Mouse (Mus musculus) midbrain, embryonic 10.5 days (tissue): ENCODE results near the gene Ube2g2. TPM values are rescaled to one million over a fixed set of nuclear protein-coding genes. Genes with fewer than 3 reads are reported as not detected.

Experiments used
- DNase-seq: peaks from one replicate; pipeline ENCODE4 v3.0.0-alpha.2; 2017; ENCODE audit warnings: low spot score
- H3K27ac ChIP-seq: fragments of 300-500 bp; sonication (generic); replicated peaks from 2 replicates; pipeline ENCODE4 v1.5.1; 2016; ENCODE audit warnings: mild to moderate bottlenecking
- H3K27me3 ChIP-seq: fragments of 300-500 bp; sonication (generic); 2 replicates; pipeline ENCODE4 v1.6.1; 2016; ENCODE audit warnings: low read depth, mild to moderate bottlenecking; ENCODE audit not compliant: poor library complexity, severe bottlenecking
- H3K36me3 ChIP-seq: fragments of 300-500 bp; sonication (generic); 2 replicates; pipeline ENCODE4 v1.6.1; 2016; ENCODE audit warnings: mild to moderate bottlenecking, moderate library complexity
- H3K4me1 ChIP-seq: fragments of 300-500 bp; sonication (generic); 2 replicates; pipeline ENCODE4 v1.6.1; 2016
- H3K4me3 ChIP-seq: fragments of 300-500 bp; sonication (generic); 2 replicates; pipeline ENCODE4 v1.5.1; 2016; ENCODE audit warnings: mild to moderate bottlenecking, moderate library complexity
- H3K9me3 ChIP-seq: fragments of 300-500 bp; sonication (generic); replicated peaks from 2 replicates; pipeline ENCODE4 v1.6.1; 2016; ENCODE audit warnings: mild to moderate bottlenecking
- WGBS: fragments of 180-500 bp; shearing (Covaris S2); methylation state at CpG from one replicate; pipeline ENCODE4 v1.1.7; 2016; 5-methylcytosine and 5-hydroxymethylcytosine counted together
- polyA plus RNA-seq: library from polyadenylated mRNA; unstranded; fragments of >200 nt; fragmentation: Nextera tagmentation; extraction: Ambion mirVana; gene quantifications from 2 replicates; pipeline ENCODE4 v1.2.1, GENCODE M21; 2016

Gene Ube2g2
- polyA plus RNA-seq, 1 experiment from 2014 or later = 104 TPM

DNA sequence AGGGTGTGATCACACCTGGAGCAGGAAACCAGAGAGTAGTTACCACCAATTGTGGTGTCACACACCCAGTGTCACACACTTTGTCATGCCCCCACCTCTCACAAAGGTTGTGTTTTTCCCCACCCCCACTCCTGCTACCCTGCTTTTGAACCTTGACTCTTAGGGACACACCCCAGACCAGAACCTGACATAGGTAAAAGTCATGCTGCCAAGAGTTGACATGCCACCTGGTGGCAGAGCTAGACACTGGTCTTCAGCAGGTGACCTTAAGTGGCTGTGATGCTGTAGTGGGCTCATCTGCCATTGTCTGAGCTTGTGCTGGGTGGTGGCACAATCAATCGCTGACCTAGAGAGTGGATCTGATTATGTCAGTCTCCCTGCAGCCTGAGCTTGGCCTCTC lies 7.9 kb downstream of the Ube2g2 start:
- no peak for DNase-seq
- Histone ChIP-seq H3K4me1 (peaks cover 12% of the 10 kb centered on the region), H3K4me3 (no peak overlapping the region), H3K36me3 (peaks cover 51% of the 10 kb centered on the region), H3K27me3 (no peaks in the 10 kb centered on the region), H3K27ac (no peak overlapping the region), H3K9me3 (no peaks in the 10 kb centered on the region)
- 100% methylated on average over 1 of the region's 1 CpGs for WGBS

DNA sequence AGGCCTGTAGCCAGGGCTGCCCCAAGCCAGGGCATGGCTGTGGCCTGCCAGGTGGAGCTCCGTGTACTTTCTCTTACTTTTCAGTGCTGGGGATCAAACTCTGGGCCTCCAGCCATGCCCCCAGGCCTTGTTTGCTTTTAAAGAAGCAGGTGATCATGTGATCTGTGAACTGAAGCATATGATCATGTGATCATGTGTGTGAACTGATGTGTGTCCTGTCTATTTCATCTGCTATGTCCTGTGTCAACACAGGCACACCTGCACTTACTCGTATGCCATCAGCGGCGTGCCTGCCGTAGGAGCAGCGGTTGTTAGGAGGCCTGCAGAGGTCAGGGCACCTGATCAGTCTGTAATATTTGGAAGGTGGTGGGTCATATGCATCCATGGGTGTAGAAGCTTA lies 11.9 kb downstream of the Ube2g2 start:
- WGBS = 84% methylated on average over 6 of the region's 6 CpGs
- Histone ChIP-seq H3K36me3 (peaks cover 82% of the 10 kb centered on the region), H3K4me1 (peaks cover 10% of the 10 kb centered on the region; the same call in 1 of the 2 replicates), H3K27ac (no peak overlapping the region), H3K9me3 (no peaks in the 10 kb centered on the region), H3K27me3 (no peaks in the 10 kb centered on the region), H3K4me3 (no peak overlapping the region)
- no peak for DNase-seq

DNA sequence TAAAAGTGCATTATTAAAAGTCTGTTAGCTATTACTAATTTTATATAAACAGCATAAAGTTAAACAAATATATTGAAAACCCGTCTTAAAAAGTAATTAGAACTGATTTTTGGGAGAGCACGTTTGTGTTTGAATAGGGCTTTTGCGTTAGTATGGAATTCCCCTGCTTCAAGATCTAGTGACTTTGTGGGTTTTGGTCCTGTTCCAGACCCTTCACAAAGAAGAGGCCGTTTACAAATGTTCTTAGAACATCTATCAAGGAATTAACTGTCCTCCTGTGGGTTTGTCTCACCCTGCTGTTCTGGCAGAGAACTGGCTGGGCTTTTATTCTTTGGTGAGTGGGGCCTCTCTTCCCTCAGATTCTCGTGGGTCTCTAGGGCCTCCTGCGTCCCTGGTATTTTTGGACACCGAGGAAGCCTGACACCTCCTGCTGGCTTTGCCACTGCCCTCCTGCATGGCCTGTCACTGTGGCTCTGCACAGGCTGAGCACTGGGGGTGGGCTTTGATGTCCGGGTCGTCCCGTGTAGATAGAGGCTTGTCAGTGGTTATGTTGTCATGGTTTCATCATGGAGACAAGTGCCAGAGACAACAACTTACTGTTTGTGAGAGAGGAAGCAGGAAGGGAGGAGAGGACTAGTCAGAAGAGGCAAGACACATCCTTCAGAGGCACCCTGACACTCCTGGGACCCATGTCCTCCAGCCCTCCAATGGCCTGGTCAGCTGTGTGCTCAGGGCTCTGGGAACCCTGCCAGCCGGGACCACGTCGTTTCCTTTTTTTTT lies 12.6 kb downstream of the Ube2g2 start:
- WGBS = 83% methylated on average over 13 of the region's 13 CpGs
- Histone ChIP-seq H3K27me3 (no peaks in the 10 kb centered on the region), H3K9me3 (no peaks in the 10 kb centered on the region), H3K36me3 (peaks cover 86% of the 10 kb centered on the region), H3K4me1 (peaks cover 10% of the 10 kb centered on the region; the same call in 1 of the 2 replicates), H3K4me3 (no peak overlapping the region), H3K27ac (no peak overlapping the region)
- DNase-seq = no peak

DNA sequence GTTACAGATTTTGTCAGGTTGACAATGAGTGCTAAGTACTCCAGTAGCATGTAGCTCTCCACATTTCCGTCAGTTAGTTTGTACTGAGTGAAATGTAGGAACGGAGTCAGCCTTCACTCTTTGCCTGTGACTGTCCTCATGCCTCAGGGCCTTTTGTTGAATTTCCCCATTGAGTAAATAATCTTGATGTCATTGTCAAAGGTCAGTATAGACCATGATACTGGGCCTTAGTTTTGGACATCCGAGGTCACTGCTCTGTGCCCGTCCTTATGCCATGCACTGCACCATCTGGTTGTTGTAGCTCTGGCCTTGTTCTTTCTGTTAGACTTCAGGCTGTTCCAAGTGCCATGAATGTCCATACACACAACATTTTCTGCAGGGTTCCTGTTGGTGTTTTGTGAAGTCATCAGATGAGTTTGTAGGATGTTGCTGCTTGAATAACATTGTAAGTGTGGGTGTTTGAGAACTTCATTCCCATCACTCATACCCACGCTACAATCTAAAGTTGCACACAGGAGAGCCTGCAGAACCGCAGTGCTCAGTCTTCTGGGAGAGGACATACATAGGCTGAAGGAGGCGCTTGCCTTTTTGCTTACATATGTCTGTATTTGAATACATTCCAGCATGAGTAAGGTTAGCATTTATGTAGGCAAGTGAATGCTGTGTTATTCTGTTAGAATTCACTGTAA lies 14.3 kb downstream of the Ube2g2 start:
- Histone ChIP-seq H3K4me1 (peaks cover 10% of the 10 kb centered on the region; the same call in 1 of the 2 replicates), H3K9me3 (no peaks in the 10 kb centered on the region), H3K4me3 (no peak overlapping the region), H3K27ac (no peak overlapping the region), H3K36me3 (peaks cover 91% of the 10 kb centered on the region), H3K27me3 (no peaks in the 10 kb centered on the region)
- no peak for DNase-seq
- WGBS = 93% methylated on average over 7 of the region's 7 CpGs

DNA sequence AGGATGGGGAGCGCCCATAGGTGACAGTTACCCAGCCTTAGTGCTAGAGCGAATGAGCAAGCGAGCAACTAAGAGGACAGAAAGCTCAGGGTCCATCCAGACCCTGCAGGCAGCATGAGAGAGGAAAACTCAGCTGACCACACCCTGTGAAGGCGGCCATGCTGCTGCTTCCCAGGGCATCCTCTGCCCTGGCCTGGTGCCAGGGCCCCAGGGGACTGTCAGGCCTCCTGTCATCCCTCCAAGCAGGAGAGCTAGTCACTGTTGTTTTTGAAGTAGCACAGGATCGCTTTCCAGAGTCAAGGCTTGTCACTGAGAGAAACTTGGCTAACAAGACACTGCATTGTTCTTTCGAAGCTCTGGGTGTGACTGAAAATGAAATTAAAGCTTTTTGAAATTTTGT lies 16.9 kb downstream of the Ube2g2 start:
- H3K4me1 ChIP-seq = peaks cover 9% of the 10 kb centered on the region; the same call in 1 of the 2 replicates
- no peaks in the 10 kb centered on the region for H3K27me3 ChIP-seq
- 90% methylated on average over 6 of the region's 6 CpGs for WGBS
- no peak overlapping the region for H3K27ac ChIP-seq
- H3K4me3 ChIP-seq = no peak overlapping the region
- no peaks in the 10 kb centered on the region for H3K9me3 ChIP-seq
- no peak for DNase-seq
- peaks cover 93% of the 10 kb centered on the region for H3K36me3 ChIP-seq

DNA sequence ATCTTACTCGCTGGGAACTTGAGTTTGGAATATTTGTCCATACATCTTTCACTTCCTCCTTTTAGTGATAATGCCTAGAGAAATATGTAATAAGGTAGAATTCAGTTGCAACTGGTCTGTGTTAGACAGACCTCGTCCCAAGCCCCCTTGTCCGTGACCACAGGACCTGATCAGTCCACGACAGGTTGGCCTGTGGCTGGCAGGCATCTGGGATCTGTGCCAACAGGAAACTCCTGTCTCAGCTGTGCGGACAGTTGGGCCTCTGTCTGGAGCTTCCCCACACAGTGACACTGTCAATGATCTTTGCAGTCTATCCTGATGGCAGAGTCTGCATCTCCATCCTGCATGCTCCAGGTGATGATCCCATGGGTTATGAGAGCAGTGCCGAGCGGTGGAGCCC lies 21.1 kb downstream of the Ube2g2 start:
- Histone ChIP-seq H3K9me3 (no peaks in the 10 kb centered on the region), H3K36me3 (peaks cover 84% of the 10 kb centered on the region), H3K27me3 (no peaks in the 10 kb centered on the region), H3K4me3 (no peak overlapping the region), H3K27ac (no peak overlapping the region), H3K4me1 (0 out of 2 replicates have a peak, but pooled peaks cover 3% of the 10 kb centered on the region)
- no peak for DNase-seq
- WGBS = 90% methylated on average over 7 of the region's 7 CpGs

DNA sequence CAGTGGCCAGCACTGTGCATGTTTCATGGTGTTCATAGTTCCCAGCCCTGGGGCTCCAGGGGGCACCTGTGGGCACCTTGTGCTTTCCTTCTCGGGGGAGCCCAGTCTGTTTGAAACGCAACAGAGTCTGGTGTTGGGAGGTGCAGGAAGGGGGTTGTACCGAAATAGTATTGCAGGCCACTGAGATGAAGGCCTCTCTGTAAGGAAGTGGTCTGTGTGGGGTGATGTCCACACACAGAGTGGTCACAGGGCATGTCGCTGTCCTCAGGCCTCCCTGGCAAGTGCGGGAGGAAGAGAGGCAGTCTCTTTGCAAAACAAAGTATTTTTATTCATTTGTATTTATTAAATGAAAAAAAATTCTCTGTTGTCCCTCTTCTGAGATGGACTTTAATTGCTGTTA lies 23.5 kb downstream of the Ube2g2 start:
- H3K9me3 ChIP-seq = no peaks in the 10 kb centered on the region
- H3K27me3 ChIP-seq = no peaks in the 10 kb centered on the region
- H3K36me3 ChIP-seq = peaks cover 65% of the 10 kb centered on the region
- DNase-seq = no peak
- WGBS = 96% methylated on average over 5 of the region's 5 CpGs
- H3K4me3 ChIP-seq = no peak overlapping the region
- no peak overlapping the region for H3K27ac ChIP-seq
- peaks cover 4% of the 10 kb centered on the region; the same call in 1 of the 2 replicates for H3K4me1 ChIP-seq

DNA sequence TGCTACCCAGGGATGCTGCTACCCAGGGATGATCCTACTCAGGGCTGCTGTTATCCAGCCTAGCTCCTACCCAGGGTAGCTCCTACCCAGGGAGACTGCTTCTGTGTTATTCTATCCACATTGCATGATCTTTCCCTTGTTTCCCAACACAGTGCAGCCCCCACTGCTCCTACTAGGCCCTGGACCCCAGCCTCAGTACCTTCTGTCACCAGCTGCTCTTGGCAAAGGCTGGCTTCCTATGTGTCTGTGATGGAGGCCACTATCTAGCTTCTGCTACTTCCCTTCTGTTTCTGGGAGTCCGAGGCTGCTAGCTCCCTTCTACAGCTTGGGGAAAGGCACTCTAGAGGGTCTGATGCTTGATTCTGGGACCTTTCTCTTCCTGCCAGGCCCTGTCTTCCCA lies 25.4 kb downstream of the Ube2g2 start:
- Histone ChIP-seq H3K27me3 (no peaks in the 10 kb centered on the region), H3K4me1 (peaks cover 4% of the 10 kb centered on the region; the same call in 1 of the 2 replicates), H3K27ac (no peak overlapping the region), H3K36me3 (peaks cover 46% of the 10 kb centered on the region), H3K9me3 (no peaks in the 10 kb centered on the region), H3K4me3 (no peak overlapping the region)
- WGBS = 77% methylated on average over 1 of the region's 1 CpGs
- no peak for DNase-seq

DNA sequence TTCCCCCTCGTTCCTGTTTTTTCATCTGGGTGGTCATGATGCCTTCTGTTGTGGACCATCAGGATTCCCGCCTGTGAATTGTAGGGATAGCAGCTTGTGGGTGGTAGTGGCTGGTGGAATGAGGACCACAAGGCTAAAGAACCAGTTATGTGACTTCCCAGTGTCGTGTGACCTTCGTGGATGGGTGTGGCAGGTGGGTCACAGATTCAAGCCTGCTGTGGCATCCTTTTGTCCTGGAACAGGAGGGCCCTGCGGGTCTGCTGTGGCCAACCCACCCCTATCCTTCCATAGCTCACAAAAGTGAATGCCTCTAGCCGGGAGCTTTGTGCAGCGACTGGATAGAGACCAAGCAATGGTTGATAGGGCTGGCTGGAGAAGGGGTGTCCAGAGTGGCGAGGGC lies 25.8 kb downstream of the Ube2g2 start:
- Histone ChIP-seq H3K4me3 (no peak overlapping the region), H3K4me1 (peaks cover 4% of the 10 kb centered on the region; the same call in 1 of the 2 replicates), H3K36me3 (peaks cover 41% of the 10 kb centered on the region), H3K27ac (no peak overlapping the region), H3K9me3 (no peaks in the 10 kb centered on the region), H3K27me3 (no peaks in the 10 kb centered on the region)
- no peak for DNase-seq
- WGBS = 91% methylated on average over 8 of the region's 8 CpGs

DNA sequence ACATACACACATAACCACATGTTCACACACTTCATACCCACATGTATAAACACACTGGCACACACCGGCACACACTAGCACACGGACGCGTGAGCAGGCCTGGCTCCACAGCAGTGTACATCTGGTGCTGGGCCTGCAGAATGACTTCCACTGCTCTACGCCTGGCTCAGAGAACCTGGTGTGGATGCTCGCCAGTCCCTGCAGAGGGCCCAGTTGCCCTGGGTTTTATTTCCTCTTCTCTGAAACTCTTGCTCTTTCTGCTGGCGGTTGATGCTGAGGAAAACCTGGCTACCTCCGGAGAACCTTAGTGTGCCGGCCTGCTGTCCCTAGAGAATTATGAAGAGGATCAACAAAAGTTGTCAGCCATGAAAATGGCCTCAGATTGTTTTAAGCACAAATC lies 30.0 kb downstream of the Ube2g2 start:
- H3K27ac ChIP-seq = no peak overlapping the region
- WGBS = 91% methylated on average over 9 of the region's 9 CpGs
- no peaks in the 10 kb centered on the region for H3K9me3 ChIP-seq
- peaks cover 4% of the 10 kb centered on the region; the same call in 1 of the 2 replicates for H3K4me1 ChIP-seq
- no peaks in the 10 kb centered on the region for H3K27me3 ChIP-seq
- DNase-seq = no peak
- no peaks in the 10 kb centered on the region; the same call in 1 of the 2 replicates for H3K36me3 ChIP-seq
- no peak overlapping the region for H3K4me3 ChIP-seq

DNA sequence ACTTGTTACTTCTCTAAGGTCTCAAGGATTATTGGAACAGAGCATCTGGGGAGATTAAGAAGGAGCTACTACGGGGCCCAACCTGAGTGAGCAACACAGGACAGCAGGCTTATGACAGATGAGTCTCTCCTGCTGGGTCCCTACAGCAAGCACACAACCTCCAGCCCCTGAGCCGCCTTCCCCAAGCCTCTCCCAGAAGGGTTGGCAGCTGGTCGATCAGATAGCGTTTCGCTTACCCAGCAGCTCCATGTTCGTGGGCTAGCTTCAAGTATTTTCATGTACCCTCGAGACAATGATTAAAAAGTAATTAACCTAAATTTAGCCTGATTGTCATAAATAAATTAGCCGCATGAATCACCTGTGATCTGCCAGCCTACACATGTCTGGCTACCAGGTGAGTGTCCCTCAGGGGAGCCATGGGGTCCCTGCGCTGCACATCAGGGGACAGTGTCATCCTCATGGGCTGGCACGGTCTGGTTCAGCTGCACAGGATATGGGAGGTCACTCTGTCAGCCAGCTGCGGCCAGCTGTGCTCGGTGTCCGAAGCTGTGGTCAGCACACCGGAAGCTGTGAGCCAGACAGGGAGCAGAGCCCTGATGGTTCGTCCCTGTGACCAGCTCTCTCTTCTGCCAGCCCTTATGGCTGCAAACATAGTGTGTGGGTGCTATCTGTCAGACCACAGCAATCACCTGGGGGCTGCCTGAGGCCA lies 36.4 kb downstream of the Ube2g2 start:
- Histone ChIP-seq H3K27ac (no peak overlapping the region), H3K4me1 (no peaks in the 10 kb centered on the region), H3K9me3 (no peaks in the 10 kb centered on the region; the same call in 1 of the 2 replicates), H3K27me3 (no peaks in the 10 kb centered on the region), H3K36me3 (no peaks in the 10 kb centered on the region), H3K4me3 (no peak overlapping the region)
- DNase-seq = no peak
- WGBS = 83% methylated on average over 15 of the region's 15 CpGs

DNA sequence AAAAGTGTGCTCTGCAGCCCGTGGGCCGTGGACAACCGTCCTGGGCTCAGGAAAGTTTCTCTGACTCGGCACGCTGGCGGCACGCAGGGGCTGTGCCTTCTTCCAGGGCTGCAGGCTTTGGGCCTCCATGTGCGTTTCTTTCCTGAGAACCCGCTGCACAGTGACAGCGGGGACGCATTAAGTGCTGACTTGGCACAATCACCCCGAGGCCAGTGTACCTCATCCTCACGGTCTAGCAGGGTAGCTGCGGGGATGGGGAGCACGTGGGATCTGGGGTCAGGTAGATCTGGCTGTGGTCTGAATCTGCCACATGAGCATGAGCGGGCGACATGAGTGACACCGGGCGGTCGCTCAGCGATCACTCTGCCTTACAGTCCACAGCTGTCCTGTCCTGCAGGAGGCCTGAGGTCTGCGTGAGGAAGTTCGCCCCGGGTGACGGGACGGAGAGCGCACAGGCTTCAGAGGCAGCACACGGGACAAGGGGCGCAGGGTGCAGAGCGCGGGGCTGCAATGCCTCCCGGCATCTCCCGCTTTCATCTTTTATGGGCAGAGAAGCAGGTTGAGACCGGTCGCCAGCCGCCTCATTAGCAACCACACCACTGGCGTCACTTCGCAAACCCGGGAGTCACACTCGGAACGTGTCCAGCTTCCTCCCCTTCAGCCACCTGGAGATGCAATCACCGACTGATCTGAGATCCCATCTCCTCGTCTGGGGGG lies 42.0 kb downstream of the Ube2g2 start:
- 58% methylated on average over 43 of the region's 43 CpGs for WGBS
- no peaks in the 10 kb centered on the region for H3K36me3 ChIP-seq
- H3K27me3 ChIP-seq = no peaks in the 10 kb centered on the region
- H3K4me1 ChIP-seq = no peaks in the 10 kb centered on the region
- no peaks in the 10 kb centered on the region; the same call in 1 of the 2 replicates for H3K9me3 ChIP-seq
- H3K27ac ChIP-seq = no peak overlapping the region
- no peak for DNase-seq
- H3K4me3 ChIP-seq = no peak overlapping the region
